Mouse (Mus musculus) bone marrow, adult 2 months (tissue): ENCODE data around the gene Bend6.

ENCODE experiments used
- CTCF ChIP-seq: fragments of 200-500 bp; IDR thresholded peaks from 2 replicates; pipeline ENCODE4 v1.5.1; 2011; ENCODE audit warnings: low read length, control low read depth; ENCODE audit not compliant: control insufficient read depth, insufficient read depth
- POLR2A ChIP-seq: fragments of 200-500 bp; IDR thresholded peaks from 2 replicates; pipeline ENCODE4 v1.6.1; 2011; ENCODE audit warnings: low read depth, mild to moderate bottlenecking, control low read depth, low read length, borderline replicate concordance; ENCODE audit not compliant: control insufficient read depth

DNA sequence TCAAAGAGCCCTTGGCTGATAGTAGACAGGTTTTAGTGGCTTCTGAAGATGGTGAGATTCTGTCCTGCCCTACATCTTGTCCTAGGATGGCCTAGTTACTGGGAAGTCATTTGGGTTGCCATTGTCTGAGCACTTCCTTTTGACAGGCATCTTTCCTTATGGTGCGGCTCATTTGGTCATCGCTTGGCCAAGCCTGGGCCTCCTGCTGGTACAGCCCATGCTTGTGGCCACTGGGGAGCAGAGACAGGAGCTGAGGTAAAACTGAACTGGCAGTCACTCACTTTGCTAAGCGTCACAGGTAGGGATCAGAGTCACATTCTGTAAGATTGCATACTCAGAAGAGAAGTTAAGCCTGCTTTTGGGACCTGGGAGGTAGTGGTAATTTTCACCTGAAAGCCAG is 24.6 kb upstream of the Bend6 start:
- no peak for TF ChIP-seq CTCF
- TF ChIP-seq POLR2A: no peak
